Mouse (Mus musculus) yolk sac, embryonic 10.5 days (tissue): ENCODE data around the gene Sh3gl1.

ENCODE experiments used
- DNase-seq: peaks from one replicate; pipeline ENCODE4 v3.0.0-alpha.2; 2017; ENCODE audit warnings: low spot score

The Sh3gl1 gene

GRCm38 (mm10) chr17:55996007-55996406 lies 40.4 kb downstream of the Sh3gl1 start:
- no peak for DNase-seq

GRCm38 (mm10) chr17:55990278-55990898 lies 46.0 kb downstream of the Sh3gl1 start:
- DNase-seq, result no peak

DNA sequence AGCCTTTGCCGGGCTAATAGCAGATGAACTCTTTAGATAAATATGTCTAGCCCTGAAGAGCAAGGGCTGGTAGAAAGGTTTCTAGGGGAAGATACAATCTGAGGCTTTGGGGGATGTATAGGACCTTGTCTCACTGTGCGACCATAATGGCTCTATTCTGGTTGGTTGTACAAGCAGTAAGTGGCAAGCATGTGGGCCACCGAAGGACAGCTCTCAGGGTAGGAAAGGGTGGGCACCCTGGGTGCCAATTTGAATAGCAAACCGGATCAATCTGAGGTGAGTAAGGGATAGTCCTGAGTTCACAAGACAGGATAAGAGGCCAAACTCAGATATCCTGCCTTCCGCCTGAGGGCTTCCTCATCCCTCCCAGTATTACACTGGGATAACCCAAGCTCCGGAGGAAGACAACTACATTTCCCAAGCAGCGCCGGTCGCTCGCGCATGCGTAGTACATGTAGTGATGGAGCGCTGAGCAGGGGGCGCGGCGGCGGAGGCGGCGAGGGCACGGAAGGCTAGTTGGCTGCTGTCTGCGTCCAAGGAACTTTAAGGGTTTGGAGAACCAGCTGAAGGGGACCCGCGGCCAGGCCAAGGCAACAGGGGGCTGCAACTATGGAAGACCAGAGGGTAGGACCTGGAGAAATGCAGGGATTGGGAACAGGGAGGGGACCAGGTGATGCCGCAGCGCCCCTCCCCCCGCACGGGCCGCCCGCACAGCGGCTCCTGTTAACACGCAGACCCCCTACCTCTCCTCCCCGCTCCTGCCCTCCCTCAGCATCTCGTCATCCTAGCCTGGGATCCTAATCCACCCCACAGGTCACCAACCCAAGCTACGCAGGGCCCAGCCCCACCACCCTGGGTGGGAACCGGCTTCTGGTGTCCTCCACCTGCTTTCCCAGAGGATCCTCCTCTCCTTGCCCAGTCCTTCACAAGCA lies 50.1 kb downstream of the Sh3gl1 start, which contains the start of gene Fsd1:
Gene Fsd1, plus strand, starts transcription at position 480 of the 932 bp plus-strand sequence.
- DNase-seq, result no peak

DNA sequence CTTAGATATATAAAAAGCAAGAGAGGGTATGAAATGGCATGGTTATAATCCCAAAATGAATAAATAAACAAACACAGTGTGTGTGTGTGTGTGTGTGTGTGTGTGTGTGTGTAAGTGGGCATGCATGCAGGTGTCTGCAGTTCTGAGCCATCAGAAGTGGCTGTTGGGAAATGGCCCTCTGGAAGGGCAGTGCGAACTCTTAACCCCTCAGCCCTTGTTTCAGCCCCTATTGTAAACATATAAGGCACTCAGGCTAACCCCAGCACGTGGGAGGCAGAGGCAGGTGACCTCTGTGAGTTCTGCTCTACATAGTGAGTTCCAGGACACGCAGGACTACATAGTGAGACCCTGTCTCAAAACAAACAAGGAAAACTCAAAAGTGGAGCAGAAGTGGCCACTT lies 59.1 kb downstream of the Sh3gl1 start:
- peak; percentile 42 for DNase-seq

DNA sequence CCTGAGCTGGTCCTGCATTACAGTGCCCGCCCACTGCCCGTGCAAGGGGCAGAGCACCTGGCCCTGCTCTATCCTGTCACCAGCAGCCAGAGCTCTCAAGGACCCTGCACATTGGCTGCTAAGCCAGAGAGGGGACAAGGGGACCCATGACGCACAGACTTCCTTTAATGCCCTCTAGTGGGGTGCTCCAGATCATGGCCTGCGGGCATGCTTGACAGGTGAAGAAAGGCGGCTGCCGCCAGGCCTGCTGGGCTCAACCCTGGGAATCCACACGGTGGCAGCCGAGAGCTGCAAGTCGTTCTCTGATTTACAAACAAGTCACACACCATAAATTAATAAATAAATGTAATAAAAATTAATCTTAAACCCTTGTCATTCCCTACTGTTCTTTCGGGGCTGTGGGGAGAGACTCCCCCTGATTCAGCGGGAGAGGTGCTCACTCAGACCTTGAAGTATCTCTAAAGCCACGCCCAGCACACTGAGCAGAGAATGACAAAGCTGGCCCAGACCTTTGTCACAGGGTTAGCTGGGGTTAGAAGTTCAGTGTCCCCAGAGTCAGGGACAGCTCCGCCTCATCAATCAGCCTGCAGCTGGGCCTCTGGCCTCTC lies 60.1 kb downstream of the Sh3gl1 start:
- DNase-seq, result peak; percentile 72

DNA sequence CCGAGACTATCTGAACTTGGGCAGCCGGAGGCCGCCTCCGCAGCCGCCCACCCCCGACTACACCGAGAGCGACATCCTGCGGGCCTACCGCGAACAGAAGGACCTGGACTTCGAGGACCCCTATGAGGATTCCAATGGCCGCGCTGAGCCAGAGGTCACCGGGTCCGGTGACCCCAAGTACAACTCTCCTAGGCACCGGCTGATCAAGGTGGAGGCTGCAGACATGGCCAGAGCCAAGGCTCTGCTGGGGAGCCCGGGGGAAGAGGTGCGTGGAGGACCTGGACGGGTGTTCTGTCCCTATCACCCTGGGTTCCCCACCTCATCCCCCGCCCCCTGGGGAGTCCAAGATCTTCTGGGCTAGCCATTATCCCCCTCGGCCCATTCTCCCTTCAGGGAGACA lies 65.0 kb downstream of the Sh3gl1 start:
- DNase-seq, result no peak

GRCm38 (mm10) chr17:55969966-55970891 lies 66.2 kb downstream of the Sh3gl1 start, which contains the start of gene Shd:
Shd (plus strand) TSS chr17:55970467.
- peak; percentile 42 for DNase-seq

DNA sequence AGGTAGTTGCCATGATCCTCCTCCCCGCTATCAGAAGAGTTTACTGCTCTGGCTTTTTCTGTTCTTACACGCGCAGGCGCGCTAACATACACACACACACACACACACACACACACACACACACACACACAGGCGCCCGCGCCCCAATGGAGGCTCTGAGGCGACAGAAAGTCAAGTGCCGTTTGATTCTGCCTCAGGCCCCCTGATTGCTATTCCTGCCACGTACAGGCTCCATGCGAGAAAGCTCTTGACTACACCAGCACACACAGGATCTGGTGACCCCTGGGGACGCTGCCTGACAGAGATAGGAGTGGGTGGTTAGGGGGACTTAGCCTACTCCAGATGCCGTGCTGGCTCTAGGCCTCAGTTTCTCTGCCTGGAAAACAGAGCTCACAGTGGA lies 66.9 kb downstream of the Sh3gl1 start:
- no peak for DNase-seq

DNA sequence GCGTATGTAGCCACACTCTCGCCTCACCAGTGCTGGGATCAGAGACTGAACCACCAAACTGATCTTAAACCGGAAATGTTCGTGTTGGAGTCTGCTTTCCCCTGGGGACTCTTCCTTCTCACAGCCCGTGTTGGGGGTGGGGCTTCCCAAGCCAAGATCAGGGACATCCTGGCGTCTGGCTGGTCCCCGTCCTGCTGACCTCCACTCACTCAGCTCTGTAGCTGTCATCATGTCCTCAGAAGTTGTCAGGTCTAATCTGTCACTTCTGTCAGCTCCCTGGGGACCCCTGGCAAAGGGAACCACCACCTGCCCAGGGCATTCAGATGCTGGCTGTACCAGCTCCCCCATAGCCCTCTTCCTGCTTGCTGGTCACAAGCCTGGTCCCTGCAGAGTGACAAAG lies 68.2 kb downstream of the Sh3gl1 start:
- DNase-seq, result no peak

- DNase-seq, result no peak
Measured at GRCm38 (mm10) chr17:55967186-55967585, 69.2 kb downstream of the Sh3gl1 start.
